Mouse (Mus musculus): ENCODE data around the gene Uhmk1. TPM values are rescaled to one million over a fixed set of nuclear protein-coding genes. Genes with fewer than 3 reads are reported as not detected.
"Not testable (repeated sequence)": the region's sequence is repeated elsewhere in the genome, so short reads cannot be mapped to it uniquely, and the experiment has no call there.

Gene Uhmk1
- total RNA-seq (2021) = 100 to 1,000 TPM; 135 to 137 TPM

- DNase-seq (ENCODE audit: low spot score in 2 of 2) = peak; percentile 86 to 91
- intact Hi-C loops (cut with DNase I) = loop anchor here (5.0 kb wide), 1 partner anchor 383 kb away; no protein-coding TSS in a partner anchor
Observed at GRCm38 (mm10) chr1:170214757-170215522, at the start of gene Uhmk1. Gene Uhmk1, minus strand, starts transcription at chr1:170215397.

- intact Hi-C loops (cut with DNase I) = no loop called here
- DNase-seq (ENCODE audit: low spot score in 2 of 2) = peak; percentile 87 to 88
Observed at GRCm38 (mm10) chr1:170255560-170255910, 40.3 kb upstream of the Uhmk1 start.

DNA sequence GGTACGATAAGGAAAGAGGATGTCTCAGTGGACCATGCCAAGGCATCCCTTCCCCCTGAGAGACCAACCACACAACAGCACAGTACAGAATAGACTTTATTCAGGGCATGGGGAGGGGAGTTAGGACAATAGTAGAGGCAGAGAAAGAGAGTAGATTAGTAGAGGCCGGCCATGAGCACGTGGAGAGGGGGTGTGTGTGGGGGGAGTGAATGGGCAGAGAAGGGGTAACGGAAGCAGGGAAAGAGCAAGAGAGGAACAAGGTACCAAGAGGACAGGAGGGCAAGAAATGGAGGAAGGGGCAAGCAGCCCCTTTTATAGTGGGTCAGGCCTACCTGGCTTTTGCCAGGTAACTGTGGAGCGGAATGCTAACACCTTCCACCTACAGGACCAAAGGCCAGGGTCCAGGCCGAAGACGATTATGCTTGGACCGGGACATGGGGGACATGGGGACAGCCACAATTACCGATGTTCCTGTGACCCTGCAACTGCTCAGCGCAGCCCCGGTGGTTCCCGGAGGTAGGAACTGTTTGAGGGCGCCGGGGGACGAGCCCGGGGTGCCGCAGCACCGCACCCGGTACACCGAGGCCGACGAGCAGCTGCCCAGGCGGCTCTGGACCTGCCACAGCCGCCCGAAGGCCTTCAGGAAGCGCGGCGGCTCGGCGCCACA is 39.8 kb upstream of the Uhmk1 start:
- no peak for DNase-seq (ENCODE audit: low spot score in 2 of 2)
- intact Hi-C loops (cut with DNase I) = no loop called here

DNA sequence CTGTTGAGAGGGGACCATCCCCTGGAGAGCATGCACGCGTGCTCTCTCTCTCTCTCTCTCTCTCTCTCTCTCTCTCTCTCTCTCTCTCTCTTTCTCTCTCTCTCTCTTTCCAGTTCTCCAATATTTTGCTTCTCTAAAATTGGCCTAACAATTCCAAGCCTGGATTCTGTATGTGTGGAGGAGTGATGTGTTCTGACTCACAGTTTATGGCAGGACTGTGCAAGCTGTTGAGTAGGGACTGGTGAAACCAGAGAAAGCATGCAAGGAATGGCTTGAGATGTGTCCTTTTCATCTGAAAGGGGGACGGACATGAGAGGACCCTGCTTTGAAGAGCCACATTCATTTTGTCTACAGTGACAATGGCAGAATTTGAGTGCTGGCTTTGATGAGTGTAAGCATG is 29.8 kb upstream of the Uhmk1 start:
- DNase-seq (ENCODE audit: low spot score in 2 of 2) = peak in 1 of 2 experiments; percentile 4
- intact Hi-C loops (cut with DNase I) = no loop called here

GRCm38 (mm10) chr1:170232688-170233087 is 17.5 kb upstream of the Uhmk1 start, which contains the start of gene Sh2d1b2:
Gene Sh2d1b2, plus strand, starts transcription at chr1:170232749.
- DNase-seq (ENCODE audit: low spot score in 2 of 2); intact Hi-C loops (cut with DNase I): not testable (repeated sequence)

- intact Hi-C loops (cut with DNase I) = no loop called here
- no peak for DNase-seq (ENCODE audit: low spot score in 2 of 2)
Observed at GRCm38 (mm10) chr1:170223276-170223675, 8.1 kb upstream of the Uhmk1 start.

DNA sequence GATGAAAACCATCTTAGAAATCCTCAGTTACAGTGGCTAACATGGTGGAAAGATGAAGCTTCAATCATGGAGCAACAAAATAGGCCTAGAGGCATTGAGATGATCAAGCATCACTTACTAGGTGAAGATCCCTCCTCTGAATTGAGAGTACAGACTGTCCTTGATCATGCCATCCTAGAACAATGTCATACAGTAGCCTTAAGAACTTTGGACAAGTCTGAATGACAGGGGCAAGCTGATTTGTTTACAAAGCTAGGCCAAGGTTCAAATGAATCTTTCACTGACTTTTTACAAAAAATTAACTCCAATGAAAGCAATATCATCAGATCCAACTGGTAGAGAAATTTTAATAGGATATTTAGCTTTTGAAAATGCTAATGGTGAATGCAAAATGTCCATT is 5.2 kb upstream of the Uhmk1 start:
- DNase-seq (ENCODE audit: low spot score in 2 of 2) = no peak
- intact Hi-C loops (cut with DNase I) = no loop called here

GRCm38 (mm10) chr1:170218091-170218884 is 3.1 kb upstream of the Uhmk1 start:
- no peak for DNase-seq (ENCODE audit: low spot score in 2 of 2)
- intact Hi-C loops (cut with DNase I) = loop anchor here (5.0 kb wide), 1 partner anchor 386 kb away; no protein-coding TSS in a partner anchor

- DNase-seq (ENCODE audit: low spot score in 2 of 2) = no peak
- intact Hi-C loops (cut with DNase I) = loop anchor here (5.0 kb wide), 1 partner anchor 383 kb away; no protein-coding TSS in a partner anchor
Observed at GRCm38 (mm10) chr1:170215590-170215989, 393 bp upstream of the Uhmk1 start.

DNA sequence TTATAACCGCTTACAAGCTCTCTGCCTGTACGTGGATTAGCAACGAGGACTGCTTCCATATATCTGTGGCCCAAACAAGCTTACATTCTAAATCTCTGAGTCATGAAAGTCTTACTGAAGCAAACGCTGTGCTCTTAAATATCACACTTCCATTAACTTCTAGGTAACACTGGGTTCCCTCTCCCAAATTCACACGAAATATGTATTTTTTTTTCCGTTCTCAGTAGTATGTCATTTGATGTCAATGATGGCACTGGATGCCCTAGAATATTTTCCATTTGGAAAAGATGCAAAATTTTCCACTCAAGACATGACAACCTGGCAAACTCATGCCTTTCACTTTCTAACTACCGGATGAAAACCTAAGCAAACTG is 827 bp downstream of the Uhmk1 start:
- intact Hi-C loops (cut with DNase I) = no loop called here

GRCm38 (mm10) chr1:170213181-170213879 is 1.9 kb downstream of the Uhmk1 start:
- intact Hi-C loops (cut with DNase I) = no loop called here

More for the DNA sequence above, 827 bp downstream of the Uhmk1 start:
- DNase-seq (ENCODE audit: low spot score in 2 of 2) = no peak

DNA sequence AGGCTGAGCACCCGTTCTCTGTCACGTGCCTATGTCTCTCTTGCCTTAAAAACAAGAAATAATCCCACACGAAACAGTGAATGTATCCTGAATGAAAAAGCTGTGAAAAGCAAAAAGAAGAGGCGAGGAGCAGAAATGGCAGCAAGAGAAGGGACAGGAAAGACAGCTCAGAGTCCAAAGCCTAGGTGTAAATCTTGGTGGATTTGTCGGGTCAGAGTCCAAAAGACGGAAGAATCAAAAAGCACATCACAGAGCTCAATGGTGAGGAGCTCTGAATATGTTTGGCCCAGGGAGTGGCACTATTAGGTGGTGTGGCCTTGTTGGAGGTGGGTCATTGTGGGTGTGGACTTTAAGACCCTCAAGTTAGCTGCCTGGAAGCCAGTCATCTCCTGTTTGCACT is 8.8 kb downstream of the Uhmk1 start:
- no peak for DNase-seq (ENCODE audit: low spot score in 2 of 2)
- intact Hi-C loops (cut with DNase I) = no loop called here

More at GRCm38 (mm10) chr1:170213181-170213879, 1.9 kb downstream of the Uhmk1 start:
- no peak for DNase-seq (ENCODE audit: low spot score in 2 of 2)

DNA sequence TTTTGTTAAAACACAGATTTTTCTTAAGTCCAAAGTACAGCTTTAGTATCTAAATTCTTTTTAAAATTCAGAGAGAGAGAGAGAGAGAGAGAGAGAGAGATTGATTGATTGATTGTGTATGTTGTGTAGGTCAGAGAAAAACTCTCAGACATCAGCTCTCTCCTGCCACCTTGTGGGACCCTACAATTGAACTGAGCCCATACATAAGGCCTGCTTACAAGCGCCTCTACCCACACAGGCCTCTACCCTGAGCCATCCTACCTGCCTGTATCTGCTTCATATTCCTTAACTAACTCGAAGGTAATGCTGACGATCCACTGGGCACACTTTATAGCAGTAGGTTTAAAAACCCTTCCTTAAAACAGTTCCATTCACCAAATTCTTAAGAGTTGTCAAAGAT is 14.8 kb downstream of the Uhmk1 start:
- no peak for DNase-seq (ENCODE audit: low spot score in 2 of 2)
- intact Hi-C loops (cut with DNase I) = no loop called here

DNA sequence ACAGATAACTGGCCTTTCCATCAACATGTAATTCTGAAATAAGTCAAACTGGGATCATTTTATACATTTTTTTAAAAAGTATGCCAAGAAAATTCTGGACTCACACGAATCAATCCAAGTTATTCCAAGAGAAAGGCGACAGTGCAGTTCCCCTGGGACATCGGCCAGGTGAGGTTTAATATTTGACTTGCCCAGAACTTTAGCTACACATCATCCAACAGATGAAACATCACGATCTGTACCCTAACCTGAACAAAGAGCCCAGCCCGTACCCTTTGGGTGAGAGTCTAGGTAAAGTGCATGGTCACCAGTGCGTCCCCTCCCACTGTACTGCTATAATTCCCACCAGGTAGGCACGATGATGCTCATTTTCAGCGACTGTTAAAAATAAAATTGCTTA is 19.0 kb downstream of the Uhmk1 start:
- intact Hi-C loops (cut with DNase I) = no loop called here
- no peak for DNase-seq (ENCODE audit: low spot score in 2 of 2)

GRCm38 (mm10) chr1:170191925-170192324 is 23.3 kb downstream of the Uhmk1 start:
- DNase-seq (ENCODE audit: low spot score in 2 of 2) = no peak
- intact Hi-C loops (cut with DNase I) = no loop called here

- intact Hi-C loops (cut with DNase I) = no loop called here
- DNase-seq (ENCODE audit: low spot score in 2 of 2) = no peak
Observed at GRCm38 (mm10) chr1:170190225-170190624, 25.0 kb downstream of the Uhmk1 start.

GRCm38 (mm10) chr1:170188601-170189000 is 26.6 kb downstream of the Uhmk1 start:
- peak; percentile 24 to 27 for DNase-seq (ENCODE audit: low spot score in 2 of 2)

GRCm38 (mm10) chr1:170186531-170186930 is 28.7 kb downstream of the Uhmk1 start:
- peak; percentile 9 to 26 for DNase-seq (ENCODE audit: low spot score in 2 of 2)
- intact Hi-C loops (cut with DNase I) = no loop called here

More at GRCm38 (mm10) chr1:170188601-170189000, 26.6 kb downstream of the Uhmk1 start:
- intact Hi-C loops (cut with DNase I) = no loop called here

GRCm38 (mm10) chr1:170185137-170185536 is 30.1 kb downstream of the Uhmk1 start:
- no peak for DNase-seq (ENCODE audit: low spot score in 2 of 2)
- intact Hi-C loops (cut with DNase I) = no loop called here
